Mouse (Mus musculus) testis, adult 2 months (tissue): ENCODE data around the gene Zbed5.

Experiments used
- CTCF ChIP-seq: fragments of 200-500 bp; IDR thresholded peaks from 2 replicates; pipeline ENCODE4 v1.5.1; 2012; ENCODE audit warnings: low read depth, mild to moderate bottlenecking, inconsistent platforms, low read length, moderate library complexity; ENCODE audit not compliant: control insufficient read depth, insufficient read depth, insufficient replicate concordance
- POLR2A ChIP-seq: fragments of 200-500 bp; IDR thresholded peaks from 2 replicates; pipeline ENCODE4 v1.6.1; 2012; ENCODE audit warnings: low read depth, mild to moderate bottlenecking, inconsistent platforms, low read length, moderate library complexity; ENCODE audit not compliant: control insufficient read depth

GRCm38 (mm10) chr5:129869238-129869995, 26.1 kb upstream of the Zbed5 start:
- TF ChIP-seq POLR2A: no peak
- no peak for TF ChIP-seq CTCF
